Mouse (Mus musculus) ES-Bruce4 (cell line): Measurements from ENCODE around the gene Esp31. TPM values are rescaled to one million over a fixed set of nuclear protein-coding genes. Genes with fewer than 3 reads are reported as not detected.

Experiments
- H3K27ac ChIP-seq: 2 replicates; pipeline ENCODE4 v1.5.1; 2012; ENCODE audit warnings: low read length, inconsistent platforms; ENCODE audit not compliant: insufficient read depth
- H3K27me3 ChIP-seq: 2 replicates; pipeline ENCODE4 v1.6.1; 2012; ENCODE audit warnings: mild to moderate bottlenecking, low read length, inconsistent platforms; ENCODE audit not compliant: control insufficient read depth, poor library complexity, insufficient read depth, severe bottlenecking
- H3K36me3 ChIP-seq: 2 replicates; pipeline ENCODE4 v1.6.1; 2012; ENCODE audit warnings: inconsistent platforms, mild to moderate bottlenecking, low read length, moderate library complexity; ENCODE audit not compliant: control insufficient read depth, poor library complexity, insufficient read depth, severe bottlenecking
- H3K4me1 ChIP-seq: one replicate; pipeline ENCODE4 v1.8.1; 2011; ENCODE audit warnings: low read length; ENCODE audit not compliant: control insufficient read depth, insufficient read depth
- H3K4me3 ChIP-seq: 2 replicates; pipeline ENCODE4 v1.5.1; 2011; ENCODE audit warnings: low read depth, mild to moderate bottlenecking, low read length
- H3K9ac ChIP-seq: 2 replicates; pipeline ENCODE4 v1.6.1; 2012; ENCODE audit warnings: low read depth, mild to moderate bottlenecking, inconsistent platforms; ENCODE audit not compliant: poor library complexity, severe bottlenecking
- H3K9me3 ChIP-seq: replicated peaks from 2 replicates; pipeline ENCODE4 v1.6.1; 2012; ENCODE audit warnings: mild to moderate bottlenecking, low read length, inconsistent platforms; ENCODE audit not compliant: control insufficient read depth, poor library complexity, insufficient read depth, severe bottlenecking
- CTCF ChIP-seq: IDR thresholded peaks from one replicate; pipeline ENCODE4 v1.8.1; 2011; ENCODE audit warnings: low read depth, low read length
- EP300 ChIP-seq: IDR thresholded peaks from 2 replicates; pipeline ENCODE4 v1.6.1; 2011; ENCODE audit warnings: low read depth, low read length; ENCODE audit not compliant: insufficient read depth
- POLR2A ChIP-seq: IDR thresholded peaks from one replicate; pipeline ENCODE4 v1.8.1; 2011; ENCODE audit warnings: low read length; ENCODE audit not compliant: insufficient read depth
- polyA plus RNA-seq: library from polyadenylated mRNA; stranded (reverse); fragments of >200 nt; gene quantifications from 2 replicates; pipeline ENCODE4 v1.2.4, GENCODE M21; 2011; ENCODE audit warnings: low read depth; ENCODE audit not compliant: missing spikeins, insufficient read depth, insufficient read length

Esp31 gene
- polyA plus RNA-seq = not detected in 2 replicates

GRCm38 (mm10) chr17:38639147-38639546, at the start of gene Esp31:
Gene Esp31, plus strand, starts transcription at chr17:38639447.
- Histone ChIP-seq H3K27me3 (no peaks in the 10 kb centered on the region), H3K9me3 (peaks cover 2% of the 10 kb centered on the region; the same call in 1 of the 2 replicates), H3K9ac (no peak within 1 kb of the TSS), H3K36me3 (no peaks in the 10 kb centered on the region), H3K4me3 (no peak within 1 kb of the TSS), H3K4me1 (no peaks in the 10 kb centered on the region), H3K27ac (no peak within 1 kb of the TSS)
- no peak for TF ChIP-seq POLR2A
- no peak for TF ChIP-seq EP300
- no peak for TF ChIP-seq CTCF

Other genes starting within 250 kb of the Esp31 start
- not detected in 2 replicates for gene Esp36, start 219.3 kb upstream of the Esp31 start, polyA plus RNA-seq
- gene Esp34, start 85.3 kb upstream of the Esp31 start, polyA plus RNA-seq = not detected in 2 replicates